Mouse (Mus musculus) gastrocnemius, postnatal 25 days (tissue): ENCODE data around the gene Olfr287. TPM values are rescaled to one million over a fixed set of nuclear protein-coding genes. Genes with fewer than 3 reads are reported as not detected.

Experiments
- DNase-seq: peaks from one replicate; pipeline ENCODE4 v3.0.0; 2022
- long read RNA-seq, 2 experiments: library from polyadenylated mRNA; stranded (forward); transcript quantifications; one replicate each; pipeline ENCODE4 v2.0.0; 2021
- total RNA-seq, 2 experiments: library from RNA; stranded (reverse); gene quantifications; 1 replicate in 1 of 2; 2 replicates in 1 of 2; pipeline ENCODE4 v1.2.3; 2021

Olfr287 gene
- not detected for total RNA-seq
- long read RNA-seq, experiment 1, result 0 reads
- long read RNA-seq, experiment 2, result 0 reads

DNA sequence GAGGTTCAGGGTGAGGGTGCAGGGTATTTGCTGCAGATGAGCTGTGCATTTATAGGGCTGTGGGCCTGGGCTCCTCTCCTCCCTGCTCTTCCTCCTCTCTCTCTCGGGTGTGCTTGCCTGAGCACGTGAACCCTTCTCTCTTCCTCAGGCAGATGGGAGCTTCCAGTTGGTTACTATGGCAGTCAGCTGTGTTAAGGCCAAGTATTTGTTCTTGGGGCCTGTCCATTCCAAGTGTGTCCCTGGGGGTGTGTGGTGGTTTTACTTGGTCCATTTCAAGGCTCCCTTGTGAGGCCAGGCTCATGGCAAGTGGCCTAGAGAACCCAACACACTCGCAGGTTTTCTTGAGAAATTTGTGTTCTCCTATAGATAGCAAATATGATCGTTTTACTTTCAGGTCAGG lies at the start of gene Olfr287, which contains the start of gene Gm44579:
Gene Olfr287 (minus strand): TSS at position 180 of the 400 bp plus-strand sequence.
Gene Gm44579 (minus strand): TSS at position 101 of the 400 bp plus-strand sequence.
- DNase-seq, result no peak

DNA sequence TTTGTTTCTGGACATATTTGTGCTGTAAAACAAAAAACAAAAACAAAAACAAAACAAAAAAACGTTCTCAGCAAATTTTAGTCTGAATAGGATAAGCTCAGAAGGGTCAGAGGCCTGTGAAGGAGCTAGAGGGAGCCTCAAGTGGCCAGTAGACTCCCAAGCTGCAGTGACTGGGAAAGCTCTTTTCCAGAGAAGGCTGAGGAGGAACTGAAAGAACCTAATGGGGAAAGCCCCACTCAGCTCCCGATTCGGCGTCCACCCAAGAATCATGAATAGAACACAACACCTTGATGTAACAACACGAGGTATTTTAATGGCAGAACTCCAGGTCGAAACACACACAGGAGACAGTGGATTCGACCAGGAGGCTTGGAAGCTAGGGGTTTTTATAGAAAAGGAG lies 36.9 kb upstream of the Olfr287 start:
- no peak for DNase-seq

DNA sequence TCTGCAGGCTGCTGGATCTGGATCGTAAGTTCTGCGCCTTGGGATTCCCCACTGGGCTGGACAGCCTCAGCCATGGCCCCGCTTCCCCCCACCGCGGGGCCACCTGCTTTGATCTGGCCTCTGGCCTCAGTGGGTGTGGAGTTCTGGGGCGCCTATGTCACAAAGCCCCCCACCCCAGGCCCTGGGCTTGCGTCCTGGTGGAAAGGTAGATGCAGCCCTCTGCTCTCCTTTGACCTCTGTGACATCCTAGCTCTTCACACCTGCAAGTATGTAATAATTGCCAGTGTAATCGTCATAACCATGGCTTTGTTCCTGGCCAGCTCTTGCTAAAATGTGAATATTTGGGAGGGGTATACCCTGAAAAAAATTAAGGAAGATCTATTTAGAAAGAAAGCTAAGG lies 36.3 kb upstream of the Olfr287 start, which contains the start of gene H1fnt:
Gene H1fnt (minus strand): TSS at position 101 of the 400 bp plus-strand sequence.
- no peak for DNase-seq

DNA sequence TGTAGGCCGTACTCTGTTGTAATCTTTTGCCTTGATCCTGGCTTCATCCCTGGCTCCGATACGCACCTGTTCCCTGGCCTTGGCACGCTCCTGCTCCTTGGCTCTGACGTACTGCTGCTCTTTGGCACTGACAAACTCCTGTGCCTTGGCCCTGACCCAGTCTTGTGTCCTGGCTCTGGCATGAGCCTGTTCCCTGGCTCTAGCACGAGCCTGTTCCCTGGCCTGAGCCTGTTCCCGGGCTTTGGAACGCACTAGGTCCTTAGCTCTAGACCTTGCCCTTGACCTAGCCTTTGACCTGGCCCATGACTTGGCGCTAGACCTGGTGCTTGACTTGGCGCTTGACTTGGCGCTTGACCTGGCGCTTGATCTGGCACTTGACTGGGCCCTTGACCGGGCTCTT lies 35.4 kb upstream of the Olfr287 start:
- DNase-seq, result peak; percentile 15

GRCm38 (mm10) chr15:98235442-98235841 lies 14.6 kb upstream of the Olfr287 start:
- no peak for DNase-seq

- DNase-seq, result no peak
These were observed 13.5 kb upstream of the Olfr287 start, which contains the start of gene Olfr286 for GRCm38 (mm10) chr15:98234350-98234749. TSS of gene Olfr286 (minus strand) at chr15:98234450.

DNA sequence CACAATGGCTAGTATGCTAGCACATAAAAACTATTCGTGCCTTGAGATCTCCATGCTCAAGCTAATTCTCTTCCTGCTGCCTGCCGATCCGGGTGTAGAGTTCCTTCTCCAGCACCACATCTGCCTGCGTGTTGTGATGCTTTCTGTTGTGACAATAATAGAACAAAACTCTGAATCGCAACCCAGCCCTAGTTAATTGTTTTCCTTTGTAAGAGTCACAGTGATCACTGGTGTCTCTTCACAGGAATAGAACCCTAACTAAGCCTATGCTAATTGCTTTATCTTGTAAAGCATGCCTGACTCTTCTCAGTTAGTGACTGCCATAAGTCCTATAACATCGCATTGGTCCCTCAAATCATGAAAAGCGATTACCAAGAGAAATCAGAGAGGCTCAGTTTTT lies 5.2 kb upstream of the Olfr287 start:
- DNase-seq, result no peak

DNA sequence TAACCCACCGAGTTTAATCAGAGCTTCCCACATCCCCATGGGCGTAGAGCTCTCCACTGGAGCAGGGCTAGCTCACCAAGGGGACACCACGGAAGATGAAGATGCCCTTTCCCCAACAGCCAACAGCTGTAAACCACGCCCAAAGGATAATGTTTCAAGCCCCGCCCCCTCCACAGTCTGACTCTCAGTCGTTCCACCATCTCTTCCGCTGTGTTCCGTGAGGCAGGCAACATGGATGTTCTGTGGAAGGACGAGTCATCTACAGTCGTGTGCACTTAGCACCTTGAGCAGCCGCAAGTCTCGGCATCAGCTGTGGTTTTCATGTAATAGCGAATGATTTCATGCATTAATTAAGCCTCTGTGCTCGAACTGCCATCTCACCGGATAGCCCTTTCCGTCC lies 4.8 kb upstream of the Olfr287 start:
- no peak for DNase-seq

- no peak for DNase-seq
These were observed 1.5 kb upstream of the Olfr287 start for GRCm38 (mm10) chr15:98222377-98222776.

- DNase-seq, result no peak
These were observed 6.7 kb downstream of the Olfr287 start for GRCm38 (mm10) chr15:98214130-98214529.

DNA sequence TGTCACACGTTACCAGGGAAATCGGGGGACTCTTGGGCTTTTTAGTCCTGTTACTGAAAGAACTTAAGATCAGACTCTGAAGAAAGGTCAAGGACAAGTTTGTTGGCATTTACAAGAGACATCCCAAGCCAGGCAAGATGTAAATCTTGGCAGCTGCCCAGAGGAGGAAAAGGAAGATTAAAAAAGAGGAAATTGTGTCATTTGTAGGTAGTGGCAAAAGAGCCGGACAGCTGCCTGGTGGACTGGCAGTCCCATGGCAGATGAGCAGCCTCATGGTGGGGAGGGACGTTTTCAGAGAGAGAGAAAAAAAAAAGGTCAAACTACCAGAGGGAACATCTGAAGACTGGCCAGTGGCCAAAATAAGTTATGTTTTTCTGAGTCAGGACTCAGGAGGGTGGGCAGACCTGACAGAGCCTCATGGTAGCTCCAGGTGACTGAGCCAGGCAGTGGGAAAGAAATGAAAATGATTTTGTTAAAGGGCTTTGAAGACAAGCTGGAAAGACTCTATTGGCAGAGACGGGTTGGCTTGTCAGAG lies 7.5 kb downstream of the Olfr287 start:
- DNase-seq, result no peak

GRCm38 (mm10) chr15:98209676-98210075 lies 11.2 kb downstream of the Olfr287 start:
- no peak for DNase-seq

DNA sequence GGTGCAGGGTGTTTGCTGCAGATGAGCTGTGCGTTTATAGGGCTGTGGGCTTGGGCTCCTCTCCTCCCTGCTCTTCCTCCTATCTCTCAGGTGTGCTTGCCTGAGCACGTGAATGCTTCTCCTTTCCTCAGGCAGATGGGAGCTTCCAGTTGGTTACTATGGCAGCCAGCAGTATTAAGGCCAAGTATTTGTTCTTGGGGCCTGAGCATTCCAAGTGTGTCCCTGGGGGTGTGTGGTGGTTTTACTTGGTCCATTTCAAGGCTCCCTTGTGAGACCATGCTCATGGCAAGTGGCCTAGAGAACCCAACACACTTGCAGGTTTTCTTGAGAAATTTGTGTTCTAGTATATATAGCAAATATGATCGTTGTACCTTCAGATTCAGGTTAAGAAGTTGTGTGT lies 25.4 kb downstream of the Olfr287 start, which contains the start of gene Olfr288:
Gene Olfr288 (minus strand): TSS at position 101 of the 400 bp plus-strand sequence.
- no peak for DNase-seq

DNA sequence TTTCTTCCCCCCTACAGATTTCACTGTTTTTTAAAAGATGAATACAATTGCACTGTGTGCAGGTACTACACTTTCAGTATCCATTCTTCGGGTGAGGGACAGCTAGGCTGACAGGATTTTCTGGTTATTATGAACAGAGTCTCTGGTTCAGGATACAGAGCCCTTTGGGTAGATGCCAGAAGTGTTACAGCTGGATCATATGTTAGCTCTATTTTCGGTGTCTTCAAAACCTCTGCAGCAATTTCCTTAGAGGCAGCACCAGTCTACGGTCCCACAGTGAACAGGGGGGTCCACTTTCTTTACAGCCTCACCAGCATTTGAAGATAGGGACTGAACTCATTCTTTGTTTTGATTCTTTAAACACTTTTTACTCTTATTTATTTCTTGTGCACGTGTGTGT lies 36.4 kb downstream of the Olfr287 start:
- no peak for DNase-seq

- DNase-seq, result no peak
These were observed 38.8 kb downstream of the Olfr287 start for GRCm38 (mm10) chr15:98181856-98182570.

DNA sequence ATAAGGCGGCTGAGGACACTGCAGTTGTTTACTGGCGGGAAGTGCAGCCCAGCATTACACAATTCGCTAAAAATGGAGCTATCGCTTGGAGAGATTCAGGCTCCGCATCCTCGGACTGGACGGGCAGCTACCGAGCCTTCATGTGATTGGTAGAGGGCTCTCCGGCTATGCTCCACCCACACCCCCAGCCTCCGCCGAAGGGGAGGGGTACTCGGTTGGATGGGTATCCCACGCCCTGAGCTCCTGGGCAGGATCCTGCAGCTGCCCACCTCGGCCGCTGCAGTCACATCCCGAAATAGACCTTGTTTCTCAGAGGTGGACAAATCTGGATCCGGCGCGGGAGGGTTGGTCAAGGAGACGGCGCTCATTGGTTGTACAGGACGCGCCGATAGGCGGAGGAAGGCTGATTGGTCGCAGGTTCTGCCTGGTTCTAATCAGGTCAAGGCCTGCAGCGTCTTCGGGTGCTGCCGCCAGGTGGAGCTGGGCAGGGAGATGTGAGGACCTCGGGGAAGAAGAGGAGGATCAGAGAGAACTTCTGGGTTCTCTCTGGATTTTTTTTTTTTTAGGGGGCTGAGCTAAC lies 39.6 kb downstream of the Olfr287 start:
- DNase-seq, result peak; percentile 96

DNA sequence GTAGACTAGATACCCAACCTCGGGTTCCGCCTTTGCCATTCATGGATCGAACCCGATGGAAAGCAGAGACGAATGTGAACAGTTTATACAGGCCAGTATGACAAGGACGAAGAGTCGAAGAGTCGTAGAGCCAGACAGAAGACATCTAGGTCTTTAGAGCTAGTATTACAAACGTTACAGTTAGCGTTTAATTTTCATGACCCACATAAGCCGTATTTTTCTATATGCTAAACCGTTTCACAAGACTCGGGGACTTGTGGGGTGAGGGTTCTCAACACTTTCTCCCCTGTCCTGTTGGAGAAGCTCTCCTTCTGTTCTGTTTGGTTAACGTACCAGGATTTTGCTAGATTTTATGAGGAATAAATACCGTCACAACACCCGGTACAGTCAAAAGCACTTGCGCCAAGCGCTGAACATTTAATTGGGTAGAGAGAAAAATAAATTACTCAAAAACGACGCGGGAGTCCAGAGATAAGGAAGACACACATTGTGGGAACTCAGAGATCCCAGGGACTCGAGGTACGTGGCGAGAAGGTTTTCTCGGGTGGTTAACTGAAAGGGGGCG lies 40.2 kb downstream of the Olfr287 start:
- DNase-seq, result no peak

DNA sequence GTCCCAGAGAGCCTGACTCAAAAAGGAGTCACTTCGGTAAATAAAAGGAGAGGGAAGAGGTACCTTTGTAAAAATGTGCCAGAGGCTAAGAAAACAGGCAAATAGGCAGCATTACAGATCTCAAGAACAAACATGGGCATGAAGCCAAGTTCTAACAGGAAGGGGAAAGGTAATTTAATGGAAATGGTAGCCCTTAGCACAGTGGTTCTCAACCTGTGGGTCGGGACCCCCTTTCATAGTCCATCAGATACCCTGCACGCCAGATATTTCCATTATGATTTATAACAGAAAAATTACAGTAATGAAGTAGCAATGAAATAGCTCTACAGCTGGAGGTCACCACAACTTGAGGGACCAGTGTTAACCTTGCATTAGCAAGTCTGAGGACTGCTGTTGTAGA lies 43.5 kb downstream of the Olfr287 start:
- no peak for DNase-seq

DNA sequence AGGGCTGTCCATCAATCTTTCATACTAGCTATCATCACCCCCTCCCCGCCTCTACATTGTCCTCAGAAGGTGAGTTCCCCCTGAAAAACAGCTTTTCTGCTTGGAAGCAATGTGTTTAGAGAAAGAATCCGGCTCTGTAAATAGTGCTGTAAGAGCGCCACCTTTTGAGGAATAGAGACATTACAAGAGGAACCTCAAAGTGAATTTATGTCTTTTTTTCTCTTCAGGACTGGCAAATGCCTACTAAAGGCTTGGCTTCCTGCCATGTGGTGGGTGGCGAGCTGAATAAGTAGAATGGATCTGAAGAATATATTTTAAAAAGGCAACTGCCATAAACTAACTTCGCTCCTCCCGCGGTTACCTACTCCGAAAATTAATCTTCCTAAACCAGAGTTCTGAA lies 47.0 kb downstream of the Olfr287 start:
- no peak for DNase-seq

- DNase-seq, result no peak
These were observed 48.7 kb downstream of the Olfr287 start for GRCm38 (mm10) chr15:98172113-98172512.

DNA sequence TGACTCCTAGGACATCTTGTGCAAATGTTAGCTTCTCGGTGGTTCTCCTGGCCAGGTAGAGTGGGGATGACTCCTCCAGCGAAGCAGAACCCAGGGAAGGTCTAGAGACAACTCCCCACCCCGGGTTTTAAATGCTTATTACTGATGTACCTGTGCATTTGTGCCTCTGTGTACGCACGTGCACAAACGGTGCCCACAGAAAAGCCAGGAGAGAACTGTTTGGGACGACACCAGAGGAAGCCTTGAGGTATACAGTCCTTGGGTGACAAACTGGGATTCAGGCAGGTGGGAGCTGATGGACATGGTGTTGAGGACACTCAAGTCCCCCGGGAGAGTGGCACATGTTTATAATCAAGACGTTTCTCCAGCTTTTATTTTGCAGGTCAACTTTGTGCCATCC lies 49.9 kb downstream of the Olfr287 start:
- DNase-seq, result no peak

GRCm38 (mm10) chr15:98170365-98170764 lies 50.5 kb downstream of the Olfr287 start:
- DNase-seq, result no peak

DNA sequence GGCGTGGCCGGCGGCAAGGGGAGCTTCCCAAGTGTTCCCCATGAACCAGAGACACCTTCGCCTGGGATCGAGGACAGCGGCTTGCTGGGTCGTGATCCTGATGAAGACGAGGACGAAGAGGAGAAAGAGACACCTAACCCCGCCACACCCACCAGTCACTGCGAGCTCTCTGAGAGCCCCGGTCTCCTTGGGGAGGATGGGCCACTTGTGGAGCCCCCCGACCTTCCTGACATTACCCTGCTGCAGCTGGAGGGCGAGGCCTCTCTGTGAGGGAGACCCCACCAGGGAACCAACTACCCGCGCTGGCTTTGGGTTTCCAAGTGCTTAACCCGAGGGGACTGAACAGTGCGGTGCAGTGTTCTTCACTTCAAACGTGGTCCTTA lies 52.2 kb downstream of the Olfr287 start:
- no peak for DNase-seq
